Mouse (Mus musculus): Measurements from ENCODE around the gene Usp49.

Usp49 gene

GRCm38 (mm10) chr17:47735553-47736100, 105.1 kb downstream of the Usp49 start:
- DNase-seq (ENCODE audit: low spot score in 2 of 2) = no peak

Measured in right cerebral cortex, postnatal 10 days (tissue).